Mouse (Mus musculus) CH12.LX (cell line): ENCODE data around the gene Cdh4. TPM values are rescaled to one million over a fixed set of nuclear protein-coding genes. Genes with fewer than 3 reads are reported as not detected.

Experiments used
- DNase-seq: peaks from one replicate; pipeline ENCODE4 v3.0.0-alpha.2; 2013; ENCODE audit errors: extremely low read depth
- H3K27ac ChIP-seq: 2 replicates; pipeline ENCODE4 v1.5.1; 2012; ENCODE audit warnings: low read depth, mild to moderate bottlenecking, control low read depth, moderate library complexity; ENCODE audit not compliant: insufficient read depth
- H3K27me3 ChIP-seq: replicated peaks from 2 replicates; pipeline ENCODE3; 2012; ENCODE audit warnings: inconsistent platforms
- H3K36me3 ChIP-seq, 2 experiments: replicated peaks in 1 of 2; 2 replicates each; pipeline versions ENCODE3 to v1.6.1; 2012; ENCODE audit warnings: inconsistent platforms in 1 of 2, low read length in 1 of 2, mild to moderate bottlenecking in 1 of 2, mixed read lengths in 1 of 2, moderate library complexity in 1 of 2; ENCODE audit not compliant: control insufficient read depth in 1 of 2, insufficient read depth in 1 of 2
- H3K4me1 ChIP-seq, 2 experiments: 2 replicates each; pipeline ENCODE4 v1.6.1; 2012; ENCODE audit warnings: inconsistent platforms in 1 of 2, moderate library complexity in 1 of 2; ENCODE audit not compliant: insufficient read depth in 2 of 2, control insufficient read depth in 1 of 2
- H3K4me2 ChIP-seq: 2 replicates; pipeline ENCODE4 v1.6.1; 2012; ENCODE audit warnings: low read depth, mild to moderate bottlenecking, control low read depth; ENCODE audit not compliant: poor library complexity, insufficient read depth, severe bottlenecking
- H3K4me3 ChIP-seq, 3 experiments: fragments of 150-350 bp in 1 of 3; sonication (generic) in 1 of 3; replicated peaks in 1 of 3; 2 replicates each; pipeline versions ENCODE3 to v1.5.1; 2011 to 2012; ENCODE audit warnings: low read depth in 2 of 3, low read length in 2 of 3, mild to moderate bottlenecking in 2 of 3, moderate library complexity in 2 of 3, control low read depth in 1 of 3, improper control_type of control experiment in 1 of 3, inconsistent platforms in 1 of 3, mixed read lengths in 1 of 3; ENCODE audit not compliant: poor library complexity in 1 of 3
- H3K79me2 ChIP-seq: replicated peaks from 2 replicates; pipeline ENCODE4 v1.6.1; 2012; ENCODE audit warnings: mild to moderate bottlenecking, moderate library complexity; ENCODE audit not compliant: control insufficient read depth, poor library complexity, insufficient read depth, severe bottlenecking; ENCODE audit errors: extremely low read depth
- H3K9ac ChIP-seq: 2 replicates; pipeline ENCODE4 v1.6.1; 2012; ENCODE audit warnings: low read depth, mild to moderate bottlenecking, control low read depth, moderate library complexity; ENCODE audit not compliant: insufficient read depth
- H3K9me3 ChIP-seq: replicated peaks from 2 replicates; pipeline ENCODE3; 2012; ENCODE audit warnings: low read length, inconsistent platforms, mixed read lengths
- BHLHE40 ChIP-seq: IDR thresholded peaks from 2 replicates; pipeline ENCODE4 v1.6.1; 2011; ENCODE audit warnings: mild to moderate bottlenecking, low read depth, low read length, improper control_type of control experiment
- CTCF ChIP-seq, 2 experiments: IDR thresholded peaks in 1 of 2; conservative IDR thresholded peaks in 1 of 2; 2 replicates each; pipeline ENCODE4 v1.5.1; 2011 to 2012; ENCODE audit warnings: low read depth in 2 of 2, low read length in 2 of 2, improper control_type of control experiment in 1 of 2, inconsistent platforms in 1 of 2, mild to moderate bottlenecking in 1 of 2, moderate library complexity in 1 of 2
- ELF1 ChIP-seq: IDR thresholded peaks from 2 replicates; pipeline ENCODE4 v1.6.1; 2014; ENCODE audit warnings: low read depth, mild to moderate bottlenecking, inconsistent platforms, low read length, improper control_type of control experiment
- EP300 ChIP-seq: IDR thresholded peaks from 2 replicates; pipeline ENCODE4 v1.6.1; 2011; ENCODE audit warnings: low read length, improper control_type of control experiment
- ETS1 ChIP-seq: conservative IDR thresholded peaks from 2 replicates; pipeline ENCODE4 v1.6.1; 2012; ENCODE audit warnings: low read depth, mild to moderate bottlenecking, inconsistent platforms, low read length, improper control_type of control experiment, moderate library complexity
- HCFC1 ChIP-seq: IDR thresholded peaks from 2 replicates; pipeline ENCODE4 v1.6.1; 2012; ENCODE audit warnings: low read depth, mild to moderate bottlenecking, inconsistent platforms, low read length, improper control_type of control experiment
- JUND ChIP-seq: conservative IDR thresholded peaks from 2 replicates; pipeline ENCODE4 v1.6.1; 2011; ENCODE audit warnings: low read depth, low read length, improper control_type of control experiment
- MAFK ChIP-seq: IDR thresholded peaks from 2 replicates; pipeline ENCODE4 v1.6.1; 2011; ENCODE audit warnings: low read length, improper control_type of control experiment; ENCODE audit not compliant: insufficient replicate concordance
- MAX ChIP-seq: IDR thresholded peaks from 2 replicates; pipeline ENCODE4 v1.6.1; 2011; ENCODE audit warnings: low read length, improper control_type of control experiment
- PAX5 ChIP-seq: IDR thresholded peaks from 2 replicates; pipeline ENCODE4 v1.6.1; 2012; ENCODE audit warnings: low read length, inconsistent platforms, mixed read lengths
- RAD21 ChIP-seq: IDR thresholded peaks from 2 replicates; pipeline ENCODE4 v1.6.1; 2011; ENCODE audit warnings: low read depth, mild to moderate bottlenecking, low read length, improper control_type of control experiment, moderate library complexity
- SMC3 ChIP-seq: IDR thresholded peaks from 2 replicates; pipeline ENCODE4 v1.6.1; 2011; ENCODE audit warnings: low read depth, low read length, improper control_type of control experiment
- UBTF ChIP-seq: IDR thresholded peaks from 2 replicates; pipeline ENCODE4 v1.6.1; 2012; ENCODE audit warnings: low read depth, mild to moderate bottlenecking, inconsistent platforms, low read length, improper control_type of control experiment, moderate library complexity
- USF1 ChIP-seq: IDR thresholded peaks from 2 replicates; pipeline ENCODE4 v1.6.1; 2014; ENCODE audit warnings: low read depth, mild to moderate bottlenecking, inconsistent platforms, low read length, improper control_type of control experiment
- USF2 ChIP-seq: conservative IDR thresholded peaks from 2 replicates; pipeline ENCODE4 v1.6.1; 2011; ENCODE audit warnings: low read depth, low read length, improper control_type of control experiment
- ZNF384 ChIP-seq: IDR thresholded peaks from 2 replicates; pipeline ENCODE4 v1.6.1; 2012; ENCODE audit warnings: low read depth, low read length, improper control_type of control experiment, inconsistent platforms
- dilution Hi-C: fragments of 300-500 bp; cut with MboI; formaldehyde crosslinking; loops from 2 replicates; pipeline ENCODE4 v1.14.3; 2020; ENCODE audit warnings: low sequenced_read_pairs; ENCODE audit not compliant: extremely low pct_unique_long_range_greater_than_20kb, extremely low pct_ligation_motif_present
- in situ Hi-C: fragments of 300-500 bp; cut with MboI; formaldehyde crosslinking; loops from 3 replicates; pipeline ENCODE4 v1.14.3; 2019; ENCODE audit warnings: low sequenced_read_pairs, low pct_ligation_motif_present, low pct_unique_long_range_greater_than_20kb, mixed read lengths
- polyA plus RNA-seq: library from polyadenylated mRNA; unstranded; fragments of >175 nt; gene quantifications from 2 replicates; pipeline ENCODE4 v1.2.1, GENCODE M21; 2012; ENCODE audit warnings: low read depth; ENCODE audit not compliant: insufficient read length
- total RNA-seq, 2 experiments: library from RNA; depleted of rRNA; stranded (reverse); fragments of 300-350 nt in 1 of 2; fragments of >200 nt in 1 of 2; gene quantifications; 2 replicates each; pipeline ENCODE4 v1.2.3; 2012 to 2014

Gene Cdh4
- total and polyA plus RNA-seq, 3 experiments: not detected

- dilution Hi-C loops: no loop called here
- Histone ChIP-seq H3K27me3 (peaks cover 61% of the 10 kb centered on the region), H3K9ac (no peak overlapping the region), H3K9me3 (no peaks in the 10 kb centered on the region), H3K4me3 (no peak overlapping the region), H3K36me3 (no peaks in the 10 kb centered on the region), H3K27ac (no peak overlapping the region), H3K4me2 (no peak overlapping the region), H3K4me1 (no peaks in the 10 kb centered on the region), H3K79me2 (no peaks in the 10 kb centered on the region)
- TF ChIP-seq RAD21 (peak; percentile 55), CTCF (conservative IDR thresholded peaks at IDR 0.05 in 1 of 2, IDR thresholded peaks at IDR 0.05 in 1 of 2; ENCODE audit: low read depth in 2 of 2, low read length in 2 of 2) (peak in 1 of 2 experiments; percentile 59; a peak in 2 of 4 replicates), EP300 (no peak), UBTF (no peak), HCFC1 (no peak), SMC3 (peak; percentile 36), JUND (no peak), ELF1 (no peak), PAX5 (no peak), USF1 (no peak), ZNF384 (no peak), MAX (no peak)
- in situ Hi-C loops: no loop called here
- DNase-seq: no peak
Measured at GRCm38 (mm10) chr2:179872724-179873123, 430.5 kb downstream of the Cdh4 start.

DNA sequence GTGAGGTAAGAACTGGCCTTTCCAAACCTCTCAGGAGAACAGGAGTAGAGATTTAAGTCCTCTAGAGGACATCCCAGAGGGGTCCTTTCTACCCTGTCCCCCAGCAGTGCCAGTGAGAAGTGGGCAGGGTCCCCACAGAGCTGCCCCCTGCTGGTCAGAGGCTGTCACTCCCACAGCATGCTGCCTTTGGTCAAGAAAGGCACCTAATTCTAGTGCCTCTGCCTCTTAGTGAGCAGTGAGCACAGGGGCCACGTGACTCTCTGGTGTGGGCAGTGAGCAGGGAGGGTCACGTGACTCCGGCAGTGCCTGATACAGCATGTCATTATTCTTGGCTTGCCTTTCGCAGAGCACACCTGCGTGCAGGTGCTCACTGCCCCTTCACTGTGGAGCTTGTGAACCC is 431.1 kb downstream of the Cdh4 start:
- TF ChIP-seq USF2 (peak; percentile 67), MAX (peak; percentile 51; the same call in 1 of the 2 replicates), ETS1 (no peak), CTCF (conservative IDR thresholded peaks at IDR 0.05 in 1 of 2, IDR thresholded peaks at IDR 0.05 in 1 of 2; ENCODE audit: low read depth in 2 of 2, low read length in 2 of 2) (peak; percentile 27 to 62; a peak in 3 of 4 replicates), SMC3 (peak; percentile 39), MAFK (no peak), BHLHE40 (0 out of 2 replicates have a peak, but pooled peaks have one; percentile 35), ELF1 (no peak), USF1 (peak; percentile 69)
- Histone ChIP-seq H3K9ac (no peak overlapping the region), H3K36me3 (no peaks in the 10 kb centered on the region), H3K4me1 (no peaks in the 10 kb centered on the region), H3K4me3 (no peak overlapping the region), H3K9me3 (no peaks in the 10 kb centered on the region), H3K27ac (no peak overlapping the region), H3K79me2 (no peaks in the 10 kb centered on the region), H3K4me2 (no peak overlapping the region), H3K27me3 (peaks cover 61% of the 10 kb centered on the region)
- dilution Hi-C loops: no loop called here
- in situ Hi-C loops: no loop called here
- no peak for DNase-seq
